Mouse (Mus musculus): ENCODE measurements around the gene Zfp64. TPM values are rescaled to one million over a fixed set of nuclear protein-coding genes. Genes with fewer than 3 reads are reported as not detected.

Zfp64 gene
- polyA plus RNA-seq, 1 experiment from 2014 or later, result 31.9 TPM

GRCm38 (mm10) chr2:168911527-168911926 is 43.9 kb downstream of the Zfp64 start:
- H3K4me3 ChIP-seq (replicated peaks), result peak overlapping the region; percentile 50
- no peak for ATAC-seq
- H3K27me3 ChIP-seq (replicated peaks), result peaks cover 32% of the 10 kb centered on the region
- no peaks in the 10 kb centered on the region for H3K36me3 ChIP-seq
- H3K4me1 ChIP-seq (replicated peaks), result peaks cover 28% of the 10 kb centered on the region
- no peak overlapping the region for H3K9ac ChIP-seq
- H3K9me3 ChIP-seq, result no peaks in the 10 kb centered on the region
- H3K27ac ChIP-seq, result no peak overlapping the region
- peak overlapping the region; percentile 99 for H3K4me2 ChIP-seq (replicated peaks)
- 3% methylated on average over 19 of the region's 19 CpGs for WGBS

GRCm38 (mm10) chr2:168906022-168906421 is 49.4 kb downstream of the Zfp64 start:
- peaks cover 8% of the 10 kb centered on the region; the same call in 1 of the 2 replicates for H3K4me1 ChIP-seq (replicated peaks)
- 51% methylated on average over 11 of the region's 11 CpGs for WGBS
- H3K27me3 ChIP-seq (replicated peaks), result peaks cover 7% of the 10 kb centered on the region
- H3K9me3 ChIP-seq, result no peaks in the 10 kb centered on the region
- no peak overlapping the region for H3K9ac ChIP-seq
- H3K27ac ChIP-seq, result no peak overlapping the region
- no peak overlapping the region for H3K4me2 ChIP-seq (replicated peaks)
- ATAC-seq, result no peak
- no peaks in the 10 kb centered on the region for H3K36me3 ChIP-seq
- no peak overlapping the region for H3K4me3 ChIP-seq (replicated peaks)

GRCm38 (mm10) chr2:168904846-168905245 is 50.5 kb downstream of the Zfp64 start:
- H3K9me3 ChIP-seq, result no peaks in the 10 kb centered on the region
- no peak overlapping the region for H3K4me2 ChIP-seq (replicated peaks)
- H3K27ac ChIP-seq, result no peak overlapping the region
- no peak overlapping the region for H3K9ac ChIP-seq
- no peak for ATAC-seq
- H3K4me1 ChIP-seq (replicated peaks), result peaks cover 2% of the 10 kb centered on the region; the same call in 1 of the 2 replicates
- H3K36me3 ChIP-seq, result no peaks in the 10 kb centered on the region
- 79% methylated on average over 3 of the region's 3 CpGs for WGBS
- no peak overlapping the region for H3K4me3 ChIP-seq (replicated peaks)
- no peaks in the 10 kb centered on the region for H3K27me3 ChIP-seq (replicated peaks)

- ATAC-seq, result peak; percentile 77
Measured at GRCm38 (mm10) chr2:168904188-168904587, 51.2 kb downstream of the Zfp64 start.

GRCm38 (mm10) chr2:168902634-168903033 is 52.8 kb downstream of the Zfp64 start:
- whole genome bisulfite sequencing, result 23% methylated on average over 8 of the region's 8 CpGs
- ATAC-seq, result no peak

More at GRCm38 (mm10) chr2:168904188-168904587, 51.2 kb downstream of the Zfp64 start:
- Histone ChIP-seq H3K4me1 (replicated peaks) (peaks cover 2% of the 10 kb centered on the region; the same call in 1 of the 2 replicates), H3K9ac (no peak overlapping the region), H3K27ac (no peak overlapping the region), H3K9me3 (no peaks in the 10 kb centered on the region), H3K36me3 (no peaks in the 10 kb centered on the region), H3K4me3 (replicated peaks) (no peak overlapping the region), H3K4me2 (replicated peaks) (no peak overlapping the region), H3K27me3 (replicated peaks) (no peaks in the 10 kb centered on the region)
- 16% methylated on average over 9 of the region's 9 CpGs for WGBS

GRCm38 (mm10) chr2:168897906-168898305 is 57.5 kb downstream of the Zfp64 start:
- Histone ChIP-seq H3K9me3 (no peaks in the 10 kb centered on the region), H3K4me1 (replicated peaks) (no peaks in the 10 kb centered on the region), H3K27me3 (replicated peaks) (no peaks in the 10 kb centered on the region), H3K27ac (no peak overlapping the region), H3K4me3 (replicated peaks) (no peak overlapping the region), H3K9ac (no peak overlapping the region), H3K4me2 (replicated peaks) (no peak overlapping the region), H3K36me3 (no peaks in the 10 kb centered on the region)
- no peak for ATAC-seq
- 74% methylated on average over 7 of the region's 7 CpGs for WGBS

More at GRCm38 (mm10) chr2:168902634-168903033, 52.8 kb downstream of the Zfp64 start:
- Histone ChIP-seq H3K36me3 (no peaks in the 10 kb centered on the region), H3K4me3 (replicated peaks) (no peak overlapping the region), H3K9ac (no peak overlapping the region), H3K9me3 (no peaks in the 10 kb centered on the region), H3K27me3 (replicated peaks) (no peaks in the 10 kb centered on the region), H3K27ac (no peak overlapping the region), H3K4me2 (replicated peaks) (no peak overlapping the region), H3K4me1 (replicated peaks) (peaks cover 2% of the 10 kb centered on the region; the same call in 1 of the 2 replicates)

- WGBS, result 81% methylated on average over 8 of the region's 8 CpGs
- H3K4me2 ChIP-seq (replicated peaks), result no peak overlapping the region
- no peaks in the 10 kb centered on the region for H3K36me3 ChIP-seq
- H3K4me3 ChIP-seq (replicated peaks), result no peak overlapping the region
- H3K9me3 ChIP-seq, result no peaks in the 10 kb centered on the region
- no peak overlapping the region for H3K9ac ChIP-seq
- no peaks in the 10 kb centered on the region for H3K27me3 ChIP-seq (replicated peaks)
- H3K27ac ChIP-seq, result no peak overlapping the region
- no peaks in the 10 kb centered on the region for H3K4me1 ChIP-seq (replicated peaks)
- no peak for ATAC-seq
Measured at GRCm38 (mm10) chr2:168895531-168895930, 59.9 kb downstream of the Zfp64 start.

GRCm38 (mm10) chr2:168894738-168895137 is 60.6 kb downstream of the Zfp64 start:
- no peak overlapping the region for H3K9ac ChIP-seq
- H3K4me3 ChIP-seq (replicated peaks), result no peak overlapping the region
- H3K9me3 ChIP-seq, result no peaks in the 10 kb centered on the region
- no peak overlapping the region for H3K4me2 ChIP-seq (replicated peaks)
- no peaks in the 10 kb centered on the region for H3K36me3 ChIP-seq
- no peak overlapping the region for H3K27ac ChIP-seq
- WGBS, result 90% methylated on average over 7 of the region's 7 CpGs
- H3K27me3 ChIP-seq (replicated peaks), result no peaks in the 10 kb centered on the region
- ATAC-seq, result no peak
- no peaks in the 10 kb centered on the region for H3K4me1 ChIP-seq (replicated peaks)

- H3K27me3 ChIP-seq (replicated peaks), result no peaks in the 10 kb centered on the region
- no peak overlapping the region for H3K27ac ChIP-seq
- no peak for ATAC-seq
- no peak overlapping the region for H3K4me3 ChIP-seq (replicated peaks)
- no peaks in the 10 kb centered on the region for H3K36me3 ChIP-seq
- no peak overlapping the region for H3K4me2 ChIP-seq (replicated peaks)
- no peaks in the 10 kb centered on the region for H3K9me3 ChIP-seq
- 86% methylated on average over 2 of the region's 2 CpGs for WGBS
- no peaks in the 10 kb centered on the region for H3K4me1 ChIP-seq (replicated peaks)
- no peak overlapping the region for H3K9ac ChIP-seq
Measured at GRCm38 (mm10) chr2:168892057-168892456, 63.3 kb downstream of the Zfp64 start.

GRCm38 (mm10) chr2:168884641-168885040 is 70.7 kb downstream of the Zfp64 start:
- Histone ChIP-seq H3K9me3 (no peaks in the 10 kb centered on the region), H3K4me3 (replicated peaks) (no peak overlapping the region), H3K4me2 (replicated peaks) (no peak overlapping the region), H3K27me3 (replicated peaks) (no peaks in the 10 kb centered on the region), H3K27ac (no peak overlapping the region), H3K4me1 (replicated peaks) (no peaks in the 10 kb centered on the region), H3K36me3 (no peaks in the 10 kb centered on the region), H3K9ac (no peak overlapping the region)
- ATAC-seq, result no peak
- WGBS, result 46% methylated on average over 8 of the region's 8 CpGs

GRCm38 (mm10) chr2:168882997-168883396 is 72.4 kb downstream of the Zfp64 start:
- no peak overlapping the region for H3K4me3 ChIP-seq (replicated peaks)
- ATAC-seq, result no peak
- H3K4me2 ChIP-seq (replicated peaks), result no peak overlapping the region
- WGBS, result 90% methylated on average over 1 of the region's 1 CpGs
- no peaks in the 10 kb centered on the region for H3K27me3 ChIP-seq (replicated peaks)
- H3K9me3 ChIP-seq, result no peaks in the 10 kb centered on the region
- no peak overlapping the region for H3K27ac ChIP-seq
- H3K9ac ChIP-seq, result no peak overlapping the region
- no peaks in the 10 kb centered on the region for H3K4me1 ChIP-seq (replicated peaks)
- H3K36me3 ChIP-seq, result no peaks in the 10 kb centered on the region

- no peak overlapping the region for H3K4me3 ChIP-seq (replicated peaks)
- ATAC-seq, result no peak
- H3K9ac ChIP-seq, result no peak overlapping the region
- no peaks in the 10 kb centered on the region for H3K27me3 ChIP-seq (replicated peaks)
- no peaks in the 10 kb centered on the region for H3K9me3 ChIP-seq
- 50% methylated on average over 5 of the region's 5 CpGs for WGBS
- no peaks in the 10 kb centered on the region for H3K36me3 ChIP-seq
- H3K4me1 ChIP-seq (replicated peaks), result no peaks in the 10 kb centered on the region
- no peak overlapping the region for H3K27ac ChIP-seq
- H3K4me2 ChIP-seq (replicated peaks), result no peak overlapping the region
Measured at GRCm38 (mm10) chr2:168881927-168882326, 73.5 kb downstream of the Zfp64 start.

- no peaks in the 10 kb centered on the region for H3K4me1 ChIP-seq (replicated peaks)
- no peaks in the 10 kb centered on the region for H3K27me3 ChIP-seq (replicated peaks)
- H3K4me2 ChIP-seq (replicated peaks), result no peak overlapping the region
- no peak overlapping the region for H3K9ac ChIP-seq
- no peak for ATAC-seq
- no peaks in the 10 kb centered on the region for H3K36me3 ChIP-seq
- H3K27ac ChIP-seq, result no peak overlapping the region
- no peak overlapping the region for H3K4me3 ChIP-seq (replicated peaks)
- WGBS, result 83% methylated on average over 10 of the region's 10 CpGs
- H3K9me3 ChIP-seq, result no peaks in the 10 kb centered on the region
Measured at GRCm38 (mm10) chr2:168879573-168879972, 75.8 kb downstream of the Zfp64 start.
